Mouse (Mus musculus) limb, embryonic 10.5 days (tissue): ENCODE data around the gene Gm49510. TPM values are rescaled to one million over a fixed set of nuclear protein-coding genes. Genes with fewer than 3 reads are reported as not detected.
A peak's percentile ranks its signal among the peaks of the same experiment; 100 is the strongest.

Source experiments
- DNase-seq: peaks from one replicate; pipeline ENCODE4 v3.0.0-alpha.2; 2017; ENCODE audit warnings: low spot score
- H3K27ac ChIP-seq: fragments of 300-500 bp; sonication (generic); 2 replicates; pipeline ENCODE4 v1.5.1; 2016; ENCODE audit warnings: mild to moderate bottlenecking
- H3K27me3 ChIP-seq: fragments of 300-500 bp; sonication (generic); 2 replicates; pipeline ENCODE4 v1.6.1; 2016; ENCODE audit warnings: low read depth, mild to moderate bottlenecking; ENCODE audit not compliant: poor library complexity, severe bottlenecking
- H3K36me3 ChIP-seq: fragments of 300-500 bp; sonication (generic); 2 replicates; pipeline ENCODE4 v1.6.1; 2016; ENCODE audit warnings: mild to moderate bottlenecking, moderate library complexity
- H3K4me1 ChIP-seq: fragments of 300-500 bp; sonication (generic); 2 replicates; pipeline ENCODE4 v1.6.1; 2016
- H3K4me3 ChIP-seq: fragments of 300-500 bp; sonication (generic); 2 replicates; pipeline ENCODE4 v1.5.1; 2016; ENCODE audit warnings: mild to moderate bottlenecking, moderate library complexity
- H3K9me3 ChIP-seq: fragments of 300-500 bp; sonication (generic); replicated peaks from 2 replicates; pipeline ENCODE4 v1.6.1; 2016; ENCODE audit warnings: mild to moderate bottlenecking
- WGBS: fragments of 180-500 bp; shearing (Covaris S2); methylation state at CpG from one replicate; pipeline ENCODE4 v1.1.7; 2016; 5-methylcytosine and 5-hydroxymethylcytosine counted together
- polyA plus RNA-seq: library from polyadenylated mRNA; unstranded; fragments of >200 nt; fragmentation: Nextera tagmentation; extraction: Ambion mirVana; gene quantifications from 2 replicates; pipeline ENCODE4 v1.2.1, GENCODE M21; 2016

Gm49510 gene
- polyA plus RNA-seq, 1 experiment from 2014 or later: 0.13 TPM

DNA sequence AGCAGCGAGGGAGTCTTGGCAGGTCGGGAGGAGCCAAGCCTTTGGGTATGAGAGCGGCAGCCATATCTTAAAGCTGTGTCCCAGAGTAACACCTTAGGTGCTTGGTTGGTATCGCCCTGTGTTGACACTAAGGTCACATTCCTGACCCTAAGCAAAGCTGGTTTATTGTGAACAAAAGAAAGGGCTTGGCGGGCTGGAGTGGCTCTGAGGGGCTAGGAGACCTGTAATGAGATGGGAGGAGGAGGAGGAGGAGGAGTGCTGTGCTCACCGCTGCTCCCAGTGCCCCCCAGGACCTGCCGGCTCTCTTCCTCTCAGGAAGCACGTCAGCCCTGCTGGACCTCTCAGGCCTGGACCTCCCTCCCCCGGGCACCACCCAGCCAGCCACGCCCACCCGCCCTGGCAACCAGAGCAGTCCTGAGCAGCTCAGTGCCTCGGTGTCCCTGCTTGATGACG lies 10.0 kb upstream of the Gm49510 start:
- Histone ChIP-seq H3K4me3 (peak overlapping the region; percentile 1; the same call in 1 of the 2 replicates), H3K4me1 (peaks cover 42% of the 10 kb centered on the region), H3K27me3 (no peaks in the 10 kb centered on the region), H3K27ac (peak overlapping the region; percentile 76), H3K9me3 (no peaks in the 10 kb centered on the region), H3K36me3 (peaks cover 98% of the 10 kb centered on the region)
- peak; percentile 47 for DNase-seq
- WGBS: 32% methylated on average over 13 of the region's 13 CpGs

DNA sequence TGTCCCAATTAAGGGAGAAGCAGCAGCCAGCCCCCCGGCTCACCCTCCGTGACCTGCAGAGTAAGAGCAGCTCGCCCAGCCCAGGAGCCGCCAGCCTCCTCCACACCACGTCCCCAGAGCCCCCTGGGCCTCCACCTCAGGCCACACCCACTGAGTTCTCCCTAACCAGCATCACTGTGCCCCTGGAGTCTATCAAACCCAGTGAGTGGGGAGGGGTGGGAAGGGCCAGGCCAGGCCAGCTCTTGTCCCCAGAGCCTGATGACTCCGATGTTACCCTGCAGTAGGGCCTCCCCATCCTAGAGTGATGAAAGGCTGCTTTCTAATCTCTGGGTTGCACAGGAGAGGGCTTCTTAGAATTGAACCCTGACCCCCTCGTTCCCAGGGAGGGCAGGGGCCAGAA lies 7.0 kb upstream of the Gm49510 start:
- WGBS: 45% methylated on average over 7 of the region's 7 CpGs
- no peaks in the 10 kb centered on the region for H3K27me3 ChIP-seq
- H3K27ac ChIP-seq: 0 out of 2 replicates have a peak overlapping the region, but pooled peaks have one; percentile 15
- H3K36me3 ChIP-seq: peaks cover 80% of the 10 kb centered on the region
- H3K4me3 ChIP-seq: no peak overlapping the region
- H3K9me3 ChIP-seq: no peaks in the 10 kb centered on the region
- no peak for DNase-seq
- peaks cover 63% of the 10 kb centered on the region for H3K4me1 ChIP-seq

DNA sequence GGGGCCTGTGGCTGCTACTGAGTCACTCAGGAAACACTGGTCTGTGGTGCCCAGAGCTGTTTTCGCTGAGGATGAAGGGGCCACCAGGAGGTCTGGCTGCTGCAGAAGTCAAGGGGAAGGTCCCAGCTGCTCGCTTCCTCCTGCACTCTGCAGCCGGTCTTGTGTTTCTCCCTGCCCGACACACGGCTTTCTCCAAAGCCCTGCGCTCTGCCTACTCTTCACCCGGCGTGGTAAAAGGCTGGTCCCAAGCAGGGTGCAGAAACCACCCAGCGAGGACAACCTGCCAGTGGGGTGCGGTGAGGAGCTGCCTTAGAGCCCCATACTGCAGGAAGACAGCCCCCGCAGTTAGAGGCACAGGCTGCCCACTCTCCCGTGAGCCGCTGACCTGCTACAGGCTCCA lies 4.7 kb upstream of the Gm49510 start:
- H3K36me3 ChIP-seq: peaks cover 58% of the 10 kb centered on the region
- peak overlapping the region; percentile 46; the same call in 1 of the 2 replicates for H3K27ac ChIP-seq
- WGBS: 78% methylated on average over 13 of the region's 13 CpGs
- H3K4me3 ChIP-seq: no peak overlapping the region
- H3K27me3 ChIP-seq: no peaks in the 10 kb centered on the region
- no peak for DNase-seq
- no peaks in the 10 kb centered on the region for H3K9me3 ChIP-seq
- peaks cover 71% of the 10 kb centered on the region for H3K4me1 ChIP-seq

DNA sequence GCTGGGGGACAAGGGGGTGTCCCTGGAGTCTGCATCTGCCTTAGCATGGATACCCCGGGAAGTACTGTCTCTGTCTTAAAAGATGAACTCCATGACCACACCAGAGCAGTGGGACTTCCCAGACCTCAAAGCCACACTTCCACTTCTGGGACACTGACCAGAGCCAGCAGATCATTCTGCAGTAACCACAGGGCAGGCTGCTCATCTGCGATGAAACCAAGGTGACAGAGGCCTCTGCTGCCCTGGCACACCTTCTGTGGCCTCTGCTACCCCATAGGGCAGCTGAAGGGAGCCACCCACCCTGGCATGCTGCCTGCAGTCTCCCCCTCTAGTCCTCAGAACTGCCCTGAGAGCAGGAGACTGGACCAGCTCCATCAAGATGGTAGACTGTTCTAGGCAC lies 3.7 kb upstream of the Gm49510 start:
- H3K36me3 ChIP-seq: peaks cover 48% of the 10 kb centered on the region
- H3K9me3 ChIP-seq: no peaks in the 10 kb centered on the region
- DNase-seq: no peak
- H3K4me1 ChIP-seq: peaks cover 79% of the 10 kb centered on the region
- WGBS: 87% methylated on average over 2 of the region's 2 CpGs
- no peaks in the 10 kb centered on the region for H3K27me3 ChIP-seq
- H3K27ac ChIP-seq: peak overlapping the region; percentile 51; the same call in 1 of the 2 replicates
- H3K4me3 ChIP-seq: no peak overlapping the region

DNA sequence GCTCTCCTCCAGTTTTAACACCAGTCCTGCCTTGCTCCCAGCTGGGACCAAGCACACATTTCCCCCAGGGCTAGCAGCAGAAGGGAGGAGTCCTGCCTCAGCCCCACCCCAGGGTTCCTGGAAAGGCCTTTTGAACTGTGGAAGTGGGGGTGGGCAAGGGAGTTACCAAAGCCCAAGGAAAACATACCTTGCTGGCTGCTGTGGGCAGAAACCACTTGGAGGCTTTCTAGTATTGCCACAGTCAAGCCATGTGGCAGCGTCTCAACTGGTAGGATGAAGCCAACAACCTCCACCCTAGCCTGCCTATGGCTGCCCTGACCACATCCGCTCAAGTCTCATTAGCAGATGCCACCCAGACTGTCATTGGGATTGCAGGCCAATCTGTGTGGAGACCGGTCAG lies 3.3 kb upstream of the Gm49510 start:
- 81% methylated on average over 3 of the region's 3 CpGs for WGBS

DNA sequence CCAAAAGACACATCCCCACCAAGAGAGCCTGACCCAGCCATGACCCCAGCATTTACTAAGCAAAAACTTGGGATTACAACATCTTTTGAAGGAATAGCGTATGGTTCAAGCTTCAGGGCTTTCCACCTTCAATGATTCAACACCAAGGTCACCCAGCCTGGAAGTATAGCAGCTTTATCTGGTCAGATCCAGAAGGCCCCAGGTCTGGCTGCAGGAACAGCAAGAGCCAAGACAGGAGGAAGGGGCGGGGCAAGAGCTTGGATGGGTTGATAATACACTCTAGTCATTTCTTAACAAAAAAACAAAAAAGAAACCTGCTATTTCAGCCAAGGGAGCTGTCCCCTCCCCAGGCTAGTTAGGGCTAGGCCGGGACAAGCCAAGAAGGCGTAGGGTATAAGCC lies 2.0 kb upstream of the Gm49510 start:
- H3K9me3 ChIP-seq: no peaks in the 10 kb centered on the region
- peaks cover 83% of the 10 kb centered on the region for H3K4me1 ChIP-seq
- WGBS: 92% methylated on average over 4 of the region's 4 CpGs
- H3K4me3 ChIP-seq: no peak overlapping the region
- 0 out of 2 replicates have a peak, but pooled peaks cover 3% of the 10 kb centered on the region for H3K27me3 ChIP-seq
- H3K36me3 ChIP-seq: peaks cover 40% of the 10 kb centered on the region
- no peak for DNase-seq
- H3K27ac ChIP-seq: no peak overlapping the region

More for the DNA sequence above, 3.3 kb upstream of the Gm49510 start:
- DNase-seq: no peak
- H3K4me3 ChIP-seq: no peak overlapping the region
- H3K9me3 ChIP-seq: no peaks in the 10 kb centered on the region
- peaks cover 83% of the 10 kb centered on the region for H3K4me1 ChIP-seq
- peaks cover 44% of the 10 kb centered on the region for H3K36me3 ChIP-seq
- H3K27me3 ChIP-seq: 0 out of 2 replicates have a peak, but pooled peaks cover 1% of the 10 kb centered on the region
- H3K27ac ChIP-seq: peak overlapping the region; percentile 51; the same call in 1 of the 2 replicates

DNA sequence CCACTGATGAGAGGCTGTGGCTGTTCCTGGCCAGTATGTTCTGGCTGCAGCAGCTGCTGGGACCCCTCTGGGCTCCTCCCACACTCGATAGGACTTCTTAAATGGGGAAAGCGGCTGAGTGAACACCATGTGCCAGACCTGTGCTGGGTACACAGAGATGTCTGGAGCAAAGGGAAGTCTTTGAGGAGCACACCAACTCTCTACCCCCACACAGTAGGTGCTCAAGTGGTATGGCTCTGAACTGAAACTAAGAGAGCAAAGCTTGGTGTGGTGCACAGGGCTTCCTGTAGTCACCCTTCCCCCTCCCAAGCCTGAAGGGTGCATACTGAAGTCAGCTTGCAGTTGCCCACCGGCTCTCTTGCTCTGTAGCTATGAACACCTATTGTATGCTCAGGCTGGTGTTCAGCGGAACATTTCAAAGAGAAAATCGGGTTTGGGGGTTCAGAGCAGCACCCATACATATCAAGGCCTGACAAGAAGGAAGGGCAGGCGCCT lies 913 bp upstream of the Gm49510 start:
- DNase-seq: no peak
- Histone ChIP-seq H3K4me3 (peak overlapping the region; percentile 76), H3K27ac (peak overlapping the region; percentile 91; the same call in 1 of the 2 replicates), H3K4me1 (peaks cover 73% of the 10 kb centered on the region), H3K36me3 (peaks cover 40% of the 10 kb centered on the region), H3K27me3 (0 out of 2 replicates have a peak, but pooled peaks cover 3% of the 10 kb centered on the region), H3K9me3 (no peaks in the 10 kb centered on the region)
- WGBS: 56% methylated on average over 6 of the region's 6 CpGs

DNA sequence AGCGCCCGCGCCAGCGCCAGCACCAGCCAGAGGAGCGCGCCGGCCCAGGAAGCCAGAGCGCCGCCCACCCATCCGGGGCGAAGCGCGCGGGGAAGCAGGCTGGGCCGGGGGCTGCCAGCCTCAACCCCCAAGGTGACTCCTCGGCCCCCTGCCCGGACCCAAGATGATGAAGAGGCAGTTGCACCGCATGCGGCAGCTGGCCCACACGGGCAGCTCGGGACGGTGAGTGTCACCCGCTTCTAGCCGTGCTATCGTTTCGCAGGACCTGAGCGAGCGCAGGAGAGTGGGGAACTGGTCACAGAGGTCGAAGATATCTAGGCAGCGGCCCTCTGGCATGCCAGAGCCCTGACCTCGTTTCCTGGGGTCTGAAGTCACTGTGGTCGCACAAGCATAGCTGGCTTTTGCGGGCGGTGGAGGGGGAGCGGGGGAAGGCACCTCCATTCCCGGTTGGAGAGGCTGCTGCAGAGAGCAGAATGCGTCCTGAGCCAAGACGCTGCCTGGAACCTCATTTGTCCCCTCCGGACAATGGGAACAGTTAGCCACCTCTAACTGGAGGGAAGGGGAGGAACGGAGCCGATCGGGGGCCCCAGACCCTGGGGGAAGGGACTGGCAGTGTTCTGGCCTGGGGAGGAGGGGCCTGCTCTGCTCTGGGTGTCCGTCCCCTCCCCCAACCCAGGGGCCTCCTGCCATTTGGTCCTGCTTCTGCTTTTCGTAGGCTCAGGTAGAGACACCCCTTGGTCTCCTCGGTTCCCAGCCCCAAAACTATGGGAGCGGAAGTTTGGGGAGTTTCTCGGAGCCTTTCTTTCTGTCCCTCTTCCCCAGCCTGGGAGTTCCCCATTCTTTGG lies 495 bp downstream of the Gm49510 start, which contains the start of gene Sh3bp1:
Gene Sh3bp1 (plus strand): TSS at position 29 of the 845 bp plus-strand sequence.
- H3K27ac ChIP-seq: peak within 1 kb of the TSS; percentile 91
- 1% methylated on average over 47 of the region's 47 CpGs for WGBS

DNA sequence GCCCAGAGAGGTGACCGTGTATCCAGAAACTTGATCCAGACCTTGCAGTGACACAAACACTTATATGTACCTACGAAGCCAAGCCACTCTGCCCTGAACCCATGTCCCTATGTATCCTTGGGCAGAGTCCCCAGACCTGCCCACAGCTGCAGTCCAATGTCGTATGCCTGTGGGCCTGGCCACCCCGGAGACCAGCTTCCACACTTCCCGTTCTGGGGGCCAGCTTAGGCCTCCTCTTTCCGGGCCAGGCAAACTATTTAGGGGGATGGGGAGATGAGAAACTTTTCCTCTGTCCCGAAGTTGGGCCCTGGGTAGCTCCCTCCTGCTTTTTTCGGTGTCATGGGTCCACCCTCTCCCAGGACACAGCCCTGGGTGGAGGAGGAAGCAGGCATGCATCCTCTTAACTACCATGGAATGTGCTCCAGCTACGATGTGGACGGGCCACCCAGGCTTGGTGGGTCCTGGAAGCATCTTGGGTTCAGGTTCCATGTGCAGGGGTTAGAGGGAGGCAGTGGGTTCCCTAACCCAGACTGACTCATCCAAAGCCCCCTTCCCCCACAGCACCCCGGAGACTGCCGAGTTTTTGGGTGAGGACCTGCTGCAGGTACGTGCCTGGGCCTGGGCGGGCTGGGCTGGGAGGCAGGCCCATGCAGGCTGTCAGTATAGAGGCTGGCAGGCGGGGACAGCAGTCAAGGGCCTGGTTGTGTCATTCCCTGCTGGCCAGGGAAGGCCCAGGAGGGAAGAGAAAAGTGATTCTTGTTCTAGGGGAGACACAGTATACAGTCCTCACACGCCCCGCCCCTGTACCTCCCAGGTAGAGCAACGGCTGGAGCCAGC lies 1.3 kb downstream of the Gm49510 start:
- Histone ChIP-seq H3K27me3 (0 out of 2 replicates have a peak, but pooled peaks cover 3% of the 10 kb centered on the region), H3K4me3 (peak overlapping the region; percentile 76), H3K9me3 (no peaks in the 10 kb centered on the region), H3K36me3 (peaks cover 44% of the 10 kb centered on the region), H3K27ac (peak overlapping the region; percentile 91), H3K4me1 (peaks cover 50% of the 10 kb centered on the region)
- 12% methylated on average over 18 of the region's 18 CpGs for WGBS
- peak; percentile 53 for DNase-seq

More for the DNA sequence above, 495 bp downstream of the Gm49510 start, which contains the start of gene Sh3bp1:
- H3K9me3 ChIP-seq: no peaks in the 10 kb centered on the region
- H3K36me3 ChIP-seq: peaks cover 41% of the 10 kb centered on the region
- peak; percentile 81 for DNase-seq
- peak within 1 kb of the TSS; percentile 76 for H3K4me3 ChIP-seq
- 0 out of 2 replicates have a peak, but pooled peaks cover 3% of the 10 kb centered on the region for H3K27me3 ChIP-seq
- H3K4me1 ChIP-seq: peaks cover 59% of the 10 kb centered on the region

DNA sequence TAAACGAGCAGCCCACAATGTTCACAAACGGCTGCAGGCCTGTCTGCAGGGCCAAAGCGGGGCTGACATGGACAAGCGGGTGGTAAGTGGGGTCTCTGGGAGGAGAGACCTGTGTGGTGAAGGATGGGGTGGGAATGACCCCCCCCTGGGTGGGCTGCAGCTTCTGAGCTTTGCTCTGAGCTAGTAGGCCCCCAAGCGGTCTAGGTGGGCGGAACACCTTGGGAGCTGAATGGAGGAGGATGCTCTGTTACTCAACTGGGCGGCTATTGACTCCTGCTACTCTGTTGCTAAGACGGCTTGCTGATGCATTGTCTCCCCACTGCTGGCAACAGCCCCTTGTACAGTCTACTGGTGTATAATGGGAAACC lies 1.9 kb downstream of the Gm49510 start:
- Histone ChIP-seq H3K4me1 (peaks cover 44% of the 10 kb centered on the region), H3K27ac (peak overlapping the region; percentile 91), H3K4me3 (peak overlapping the region; percentile 76), H3K9me3 (no peaks in the 10 kb centered on the region), H3K36me3 (peaks cover 48% of the 10 kb centered on the region), H3K27me3 (0 out of 2 replicates have a peak, but pooled peaks cover 3% of the 10 kb centered on the region)
- DNase-seq: peak; percentile 49
- WGBS: 44% methylated on average over 8 of the region's 8 CpGs

DNA sequence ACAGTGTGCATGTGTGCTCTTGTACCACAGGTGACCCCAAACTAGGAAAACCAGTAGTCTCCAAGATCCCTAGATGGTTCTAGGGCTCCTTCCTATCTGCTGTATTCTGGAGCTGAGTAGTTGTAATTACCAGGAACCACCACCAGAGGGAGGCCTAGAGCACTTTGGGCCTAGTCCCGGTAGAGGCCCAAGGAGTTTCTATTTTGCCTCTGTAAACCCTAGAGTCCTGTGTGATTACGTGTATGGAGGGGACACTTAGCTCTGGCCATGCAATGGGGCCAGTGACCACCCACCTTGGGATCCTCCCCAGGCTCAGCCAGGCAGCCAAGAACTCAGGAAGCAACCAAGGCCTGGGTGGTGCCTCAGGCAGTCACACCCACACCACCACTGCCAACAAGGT lies 3.8 kb downstream of the Gm49510 start:
- DNase-seq: peak; percentile 86
- no peaks in the 10 kb centered on the region for H3K9me3 ChIP-seq
- 0 out of 2 replicates have a peak, but pooled peaks cover 3% of the 10 kb centered on the region for H3K27me3 ChIP-seq
- H3K27ac ChIP-seq: 0 out of 2 replicates have a peak overlapping the region, but pooled peaks have one; percentile 4
- peaks cover 67% of the 10 kb centered on the region for H3K36me3 ChIP-seq
- peaks cover 37% of the 10 kb centered on the region for H3K4me1 ChIP-seq
- no peak overlapping the region for H3K4me3 ChIP-seq
- 12% methylated on average over 2 of the region's 2 CpGs for WGBS

DNA sequence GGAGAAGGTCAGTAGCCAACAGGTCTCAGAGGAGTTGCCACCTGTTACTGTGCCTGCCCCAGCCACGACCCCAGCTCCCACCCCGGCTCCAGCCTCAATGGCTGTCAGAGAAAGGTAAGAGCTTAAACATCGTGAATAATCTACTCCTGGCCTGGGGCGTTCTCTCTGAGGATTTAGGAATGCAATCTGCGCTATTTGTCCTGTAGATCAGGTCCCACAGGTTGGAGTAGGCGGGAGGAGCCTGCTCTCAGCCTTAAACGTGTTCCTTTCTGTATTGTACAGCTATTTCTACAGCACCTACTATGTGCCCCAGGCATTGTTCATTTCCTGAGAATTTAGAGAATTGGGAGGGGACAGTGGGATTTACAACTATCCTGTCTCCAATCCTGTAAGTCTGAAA lies 8.9 kb downstream of the Gm49510 start:
- Histone ChIP-seq H3K9me3 (no peaks in the 10 kb centered on the region), H3K27ac (no peak overlapping the region), H3K4me1 (peaks cover 3% of the 10 kb centered on the region; the same call in 1 of the 2 replicates), H3K4me3 (no peak overlapping the region), H3K27me3 (no peaks in the 10 kb centered on the region), H3K36me3 (peaks cover 89% of the 10 kb centered on the region)
- WGBS: 78% methylated on average over 7 of the region's 7 CpGs
- DNase-seq: no peak
